Mouse (Mus musculus): ENCODE measurements around the gene Yju2.
A peak's percentile ranks its signal among the peaks of the same experiment; 100 is the strongest.
"Not testable (repeated sequence)": the region's sequence is repeated elsewhere in the genome, so short reads cannot be mapped to it uniquely, and the experiment has no call there.

Gene Yju2

DNA sequence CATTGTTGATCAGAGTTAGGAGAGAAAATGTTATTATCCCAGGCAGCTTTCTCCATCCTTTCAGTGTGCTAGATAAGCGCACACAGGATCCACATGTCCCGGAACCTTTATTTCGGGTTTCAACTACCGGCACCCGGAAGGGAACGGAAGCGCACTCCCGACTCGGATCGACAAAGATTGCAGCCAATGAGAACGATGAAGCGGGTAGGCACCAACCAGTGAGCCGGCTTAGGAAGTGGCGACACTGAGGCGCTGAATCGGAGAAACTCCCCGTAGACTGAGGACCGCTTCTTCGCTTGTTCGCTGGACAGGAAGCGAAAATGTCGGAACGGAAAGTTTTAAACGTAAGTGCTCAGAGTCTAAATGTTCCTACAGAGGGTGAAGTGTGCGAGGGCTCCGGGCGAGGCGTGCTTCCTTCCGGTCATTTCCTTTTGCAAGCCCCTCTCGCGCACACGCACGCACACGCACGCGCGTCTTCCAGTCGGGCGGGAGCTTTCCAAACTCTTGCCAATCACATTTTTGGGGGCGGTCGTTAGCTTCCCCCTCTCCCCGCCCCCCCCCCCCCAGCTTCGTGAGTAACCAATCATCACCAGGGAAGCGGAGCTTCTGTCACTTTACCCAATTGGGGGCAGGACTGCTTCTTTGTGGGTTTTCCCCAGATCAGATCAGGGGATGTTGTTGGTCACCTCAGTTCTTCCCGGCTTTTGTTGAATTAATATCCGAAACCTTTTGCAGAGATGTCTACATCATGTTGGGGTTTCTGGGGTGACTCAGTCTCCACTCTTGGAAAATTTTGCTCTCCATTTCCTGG is at the start of gene Yju2:
TSS of gene Yju2 (plus strand) at position 182 of the 811 bp plus-strand sequence.
- peak; percentile 92 to 97 for DNase-seq

DNA sequence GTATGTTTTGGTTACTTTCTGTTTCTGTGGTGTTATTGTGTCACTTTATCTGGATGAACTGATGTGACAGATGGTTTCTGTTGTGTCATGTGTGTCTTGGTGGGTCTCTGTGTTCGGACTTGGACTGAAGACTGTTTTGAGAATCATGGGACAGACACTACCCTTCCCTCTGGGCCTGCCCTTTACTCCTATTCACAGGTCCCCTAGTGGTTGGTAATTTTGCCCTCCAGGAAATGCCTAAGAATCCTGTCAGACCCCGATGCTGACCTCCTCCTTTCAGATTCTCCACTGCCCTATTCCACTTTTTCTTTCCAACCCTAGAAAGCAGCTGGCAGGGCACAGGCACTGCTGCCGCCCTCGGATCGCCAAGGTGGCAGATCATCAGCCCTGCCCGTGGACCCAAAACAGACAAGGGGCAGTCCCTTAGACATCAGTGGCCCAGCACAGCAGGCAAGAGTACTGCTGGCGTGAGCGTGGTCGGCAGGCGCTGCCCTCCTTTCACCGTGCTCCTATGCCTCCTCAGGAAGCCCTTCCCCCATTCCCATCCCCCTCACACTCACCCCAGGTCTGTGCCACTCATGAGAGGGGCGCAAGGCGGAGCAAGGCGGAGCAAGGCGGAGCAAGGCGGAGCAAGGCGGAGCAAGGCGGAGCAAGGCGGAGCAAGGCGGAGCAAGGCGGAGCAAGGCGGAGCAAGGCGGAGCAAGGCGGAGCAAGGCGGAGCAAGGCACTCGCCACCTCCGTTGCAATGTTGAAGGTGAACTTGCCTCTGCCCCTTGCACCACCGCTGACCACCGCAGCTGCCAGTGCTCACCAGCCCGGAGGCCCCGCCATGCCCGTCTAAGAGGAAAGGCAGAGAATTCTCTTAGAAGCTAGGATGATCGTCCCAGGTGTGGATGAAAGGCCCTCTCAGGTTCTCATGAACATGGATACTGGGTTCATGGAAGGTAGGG is 27.1 kb upstream of the Yju2 start:
- DNase-seq: peak; percentile 68 to 84

DNA sequence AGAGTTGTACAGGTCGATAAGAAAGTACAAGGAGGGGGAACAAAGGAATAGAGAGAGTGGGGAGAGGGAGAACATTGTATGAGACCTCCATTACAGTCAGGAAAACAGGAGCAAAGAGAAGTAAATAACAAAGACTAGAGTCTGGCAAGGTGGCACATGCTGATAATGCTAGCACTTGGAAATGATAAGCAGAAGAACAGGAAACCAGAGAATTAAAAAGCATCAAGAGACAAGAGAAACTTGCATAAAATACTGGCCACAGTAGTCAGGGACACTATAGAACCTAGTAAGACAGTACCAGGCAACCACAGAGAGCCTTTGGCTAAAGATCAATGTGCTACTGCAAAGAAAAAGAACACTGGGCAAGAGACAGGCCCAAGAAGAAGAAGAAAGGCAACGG is 26.3 kb upstream of the Yju2 start:
- no peak for DNase-seq

DNA sequence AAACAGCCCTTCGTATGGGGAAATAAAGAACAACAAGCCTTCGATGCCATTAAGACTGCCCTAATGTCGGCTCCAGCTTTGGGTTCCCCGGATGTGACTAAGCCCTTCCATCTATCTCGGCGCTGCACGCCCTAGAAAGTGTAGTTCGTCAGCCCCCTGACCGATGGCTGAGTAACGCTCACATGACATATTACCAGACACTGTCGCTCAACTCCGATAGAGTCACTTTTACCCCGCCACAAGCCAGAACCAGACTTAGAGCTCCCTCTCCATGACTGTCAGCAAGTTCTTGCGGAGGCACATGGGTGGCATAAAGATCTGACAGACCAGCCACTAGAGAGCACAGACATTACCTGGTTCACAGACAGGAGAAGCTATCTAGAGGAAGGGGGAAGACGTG is 25.7 kb upstream of the Yju2 start:
- no peak for DNase-seq

DNA sequence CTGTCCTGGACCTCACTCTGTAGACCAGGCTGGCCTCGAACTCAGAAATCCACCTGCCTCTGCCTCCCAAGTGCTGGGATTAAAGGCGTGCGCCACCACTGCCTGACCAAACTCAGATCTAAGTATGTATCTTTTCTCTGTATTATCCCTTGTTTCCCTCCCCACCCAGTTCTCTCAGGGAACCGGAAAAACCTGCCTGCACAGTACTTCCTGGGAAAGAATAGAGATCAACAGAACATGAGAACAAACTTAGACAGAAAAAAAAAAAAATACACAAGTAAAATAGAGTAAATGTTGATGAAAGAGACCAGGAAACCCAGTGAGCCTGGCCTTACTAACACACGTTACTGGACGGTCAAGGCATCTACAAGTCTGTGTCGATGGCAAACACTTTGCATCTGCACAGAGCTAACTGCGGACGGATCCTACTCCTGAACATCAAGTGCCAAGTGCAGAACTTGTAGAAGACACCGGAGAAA is 14.5 kb upstream of the Yju2 start:
- DNase-seq: not testable (repeated sequence)

DNA sequence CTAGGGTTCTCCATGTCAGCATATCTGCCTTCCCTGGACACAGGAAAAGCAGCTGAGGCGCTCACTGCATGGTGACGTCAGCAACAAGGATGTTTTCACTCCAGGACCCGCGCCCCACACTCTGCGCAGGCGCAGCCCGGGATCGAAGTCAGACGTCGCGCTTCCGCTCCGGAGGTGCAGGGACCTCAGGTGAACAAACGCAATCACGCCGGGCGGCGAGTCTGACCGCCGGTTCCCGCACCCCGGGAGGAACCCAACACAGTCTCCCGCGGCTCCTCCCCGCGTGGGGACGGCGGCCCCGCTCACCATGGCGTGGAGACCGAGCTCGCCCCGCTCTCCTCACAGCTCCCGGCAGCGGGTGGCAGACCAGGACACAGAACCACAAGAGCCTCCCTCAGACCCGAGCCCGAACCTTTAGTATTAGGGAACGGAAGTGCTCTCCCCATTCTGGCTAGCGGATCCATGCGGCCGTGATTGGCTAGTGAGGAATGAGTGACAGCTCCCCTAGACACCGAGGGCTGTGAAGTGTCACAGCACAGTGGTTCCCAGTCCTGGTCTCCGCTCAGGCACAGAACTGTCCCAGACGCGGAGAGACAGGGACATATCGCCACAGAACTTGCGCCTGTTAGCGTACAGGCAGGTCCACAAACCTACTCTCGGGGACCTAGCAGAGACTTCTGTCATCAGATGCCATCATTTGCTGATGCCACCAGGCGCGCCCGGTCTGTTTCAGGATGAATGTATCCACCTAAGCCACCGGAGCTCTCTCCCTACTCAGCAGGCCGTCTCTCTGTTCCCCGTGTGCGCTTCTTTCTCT is 13.8 kb upstream of the Yju2 start:
- DNase-seq: peak; percentile 96 to 98

DNA sequence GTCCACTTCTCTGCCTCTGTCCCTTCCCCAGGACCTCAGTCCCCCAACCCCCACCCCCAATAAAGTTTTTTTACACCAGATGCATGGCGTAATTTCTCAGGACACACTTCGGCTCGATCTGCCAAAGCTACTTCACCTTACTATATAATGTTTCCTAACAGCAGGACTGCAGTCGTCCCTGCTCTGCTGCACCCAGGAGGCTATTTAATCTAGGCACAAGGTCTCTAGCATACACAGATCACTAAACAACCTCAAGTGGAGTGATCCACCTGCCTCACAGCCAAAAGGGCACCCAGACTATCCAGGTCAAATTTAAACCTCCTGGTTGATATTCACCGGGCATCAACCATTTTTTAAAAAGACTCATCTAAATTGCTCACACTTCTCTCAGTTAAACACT is 13.2 kb upstream of the Yju2 start:
- no peak for DNase-seq

DNA sequence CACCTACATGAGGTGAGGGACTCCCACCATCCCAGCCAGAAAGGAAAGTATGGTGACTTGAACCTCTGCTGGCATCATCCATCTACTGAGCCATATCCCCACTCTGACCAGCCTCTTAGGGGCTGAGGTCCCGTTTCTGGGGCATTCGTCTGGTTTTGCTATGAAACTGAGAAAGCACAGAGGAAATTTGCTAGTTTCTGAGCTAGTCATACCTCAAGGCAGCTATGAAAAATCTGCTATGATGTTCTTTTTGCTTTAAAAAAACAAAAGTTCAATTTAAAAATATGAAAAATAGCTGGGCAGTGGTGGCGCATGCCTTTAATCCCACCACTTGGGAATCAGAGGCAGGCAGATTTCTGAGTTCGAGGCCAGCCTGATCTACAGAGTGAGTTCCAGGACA is 10.3 kb upstream of the Yju2 start:
- DNase-seq: no peak

DNA sequence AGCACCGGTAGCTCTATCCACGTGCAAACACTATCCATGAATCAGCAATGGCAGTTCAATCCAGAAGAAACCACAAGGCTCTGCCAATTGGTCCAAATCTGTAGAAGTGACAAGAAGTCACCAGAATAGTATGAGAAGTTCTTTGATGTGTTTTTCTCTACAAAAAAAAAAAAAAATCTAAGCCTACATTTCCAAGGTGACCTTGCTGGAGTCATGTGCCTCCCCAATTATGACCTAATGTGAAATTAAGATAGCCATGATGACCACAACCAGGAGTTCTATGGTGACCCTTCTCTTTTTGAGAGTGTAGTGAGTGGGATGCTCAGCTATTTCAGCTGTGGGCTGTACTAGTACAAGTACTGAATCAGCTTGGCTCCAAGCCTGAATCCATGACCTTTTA is 9.5 kb upstream of the Yju2 start, which contains the start of gene Zfp119b:
TSS of gene Zfp119b (minus strand) at position 101 of the 400 bp plus-strand sequence.
- DNase-seq: no peak

DNA sequence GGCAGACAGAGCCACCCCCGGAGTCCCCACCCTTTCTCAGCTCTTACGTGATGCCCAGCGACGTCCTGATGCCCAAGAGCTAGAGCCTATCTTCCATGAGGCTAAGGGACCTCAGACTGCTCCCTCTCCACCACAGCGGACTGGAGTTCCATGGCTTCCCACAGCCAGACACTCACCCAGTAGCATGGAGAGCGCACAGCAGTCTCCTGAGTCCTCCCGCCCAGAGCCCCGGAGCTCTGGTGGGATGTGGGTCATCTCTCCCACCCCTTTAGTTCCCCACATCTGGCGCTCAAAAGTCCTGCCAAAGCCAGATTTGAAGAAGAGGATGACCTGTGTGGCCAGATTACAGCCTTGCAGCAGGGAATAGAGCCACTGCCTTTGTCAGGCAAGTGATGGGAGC is 8.3 kb upstream of the Yju2 start:
- no peak for DNase-seq

DNA sequence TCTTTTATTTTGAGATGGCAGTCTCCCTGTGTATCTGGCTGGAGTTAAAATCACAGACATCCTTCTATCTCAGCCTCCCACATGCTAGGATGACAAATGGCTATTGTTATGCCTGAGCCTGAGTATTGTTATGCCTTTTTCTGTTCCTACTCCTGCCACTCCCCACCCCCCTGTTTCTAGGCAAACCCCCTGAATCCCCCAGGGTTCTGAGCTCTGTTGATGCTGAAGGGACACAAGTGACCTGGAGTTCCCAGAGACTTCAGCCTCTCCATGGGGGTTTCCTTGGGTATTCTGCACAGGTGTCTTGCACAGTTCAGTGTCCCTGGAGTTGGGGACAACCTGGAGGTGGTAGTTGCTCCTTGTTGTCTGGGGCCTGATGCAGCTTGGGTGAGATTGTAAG is 6.9 kb upstream of the Yju2 start:
- peak in 1 of 2 experiments; percentile 25 for DNase-seq

DNA sequence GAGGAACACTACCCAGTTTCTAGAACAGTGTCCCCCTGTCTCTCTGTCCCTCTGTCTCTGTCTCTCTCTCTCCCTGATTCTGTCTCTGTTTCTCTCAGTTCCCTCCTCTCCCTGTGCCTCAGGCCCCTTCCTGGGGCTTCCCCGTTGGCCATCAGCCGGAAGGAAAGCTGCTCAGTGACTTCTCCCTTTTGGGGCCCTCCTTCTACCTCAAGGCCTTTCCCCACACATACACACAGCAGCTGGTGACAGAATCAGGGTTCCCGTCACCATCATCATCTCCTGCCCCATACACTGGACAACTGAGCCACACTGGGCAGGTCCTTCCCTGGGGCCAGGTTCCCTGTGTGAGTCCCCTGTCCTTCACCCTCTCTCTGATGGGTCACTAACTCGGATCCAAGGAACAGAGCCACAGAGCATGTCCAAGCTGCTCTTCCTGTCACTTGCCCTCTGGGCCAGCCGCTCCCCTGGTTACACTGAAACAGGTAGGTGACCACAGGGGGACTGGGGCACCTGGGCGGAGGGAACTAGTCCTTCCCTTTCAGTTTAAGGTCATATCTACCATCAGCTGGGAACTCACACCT is 6.4 kb upstream of the Yju2 start, which contains the start of gene Ebi3:
TSS of gene Ebi3 (plus strand) at position 194 of the 581 bp plus-strand sequence.
- DNase-seq: peak in 1 of 2 experiments; percentile 23

DNA sequence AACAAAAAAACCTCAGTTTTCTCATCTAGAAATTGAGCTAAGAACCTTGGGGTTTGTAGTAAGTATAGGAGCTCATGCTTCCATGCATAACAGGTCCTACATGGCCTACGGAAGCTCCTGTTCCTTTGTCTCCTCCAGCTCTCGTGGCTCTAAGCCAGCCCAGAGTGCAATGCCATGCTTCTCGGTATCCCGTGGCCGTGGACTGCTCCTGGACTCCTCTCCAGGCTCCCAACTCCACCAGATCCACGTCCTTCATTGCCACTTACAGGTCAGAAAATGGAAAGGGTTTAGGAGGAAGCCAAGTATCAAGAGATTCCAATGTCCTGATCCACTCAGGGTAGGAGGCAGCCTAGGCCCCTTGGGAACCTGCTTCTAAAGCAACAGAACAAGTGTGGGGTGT is 5.1 kb upstream of the Yju2 start:
- no peak for DNase-seq

DNA sequence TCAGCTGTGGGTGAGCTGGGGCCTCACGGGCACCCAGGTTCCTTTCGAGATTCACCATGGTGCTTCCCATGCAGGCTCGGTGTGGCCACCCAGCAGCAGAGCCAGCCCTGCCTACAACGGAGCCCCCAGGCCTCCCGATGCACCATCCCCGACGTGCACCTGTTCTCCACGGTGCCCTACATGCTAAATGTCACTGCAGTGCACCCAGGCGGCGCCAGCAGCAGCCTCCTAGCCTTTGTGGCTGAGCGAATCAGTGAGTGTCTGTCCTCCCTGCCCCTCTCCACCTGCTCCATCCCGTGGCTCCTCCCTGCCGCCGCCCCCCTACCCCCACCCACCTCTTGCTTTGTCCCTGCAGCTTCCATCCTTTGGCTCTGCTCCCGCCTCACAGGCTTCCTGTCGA is 4.7 kb upstream of the Yju2 start:
- peak in 1 of 2 experiments; percentile 32 for DNase-seq

DNA sequence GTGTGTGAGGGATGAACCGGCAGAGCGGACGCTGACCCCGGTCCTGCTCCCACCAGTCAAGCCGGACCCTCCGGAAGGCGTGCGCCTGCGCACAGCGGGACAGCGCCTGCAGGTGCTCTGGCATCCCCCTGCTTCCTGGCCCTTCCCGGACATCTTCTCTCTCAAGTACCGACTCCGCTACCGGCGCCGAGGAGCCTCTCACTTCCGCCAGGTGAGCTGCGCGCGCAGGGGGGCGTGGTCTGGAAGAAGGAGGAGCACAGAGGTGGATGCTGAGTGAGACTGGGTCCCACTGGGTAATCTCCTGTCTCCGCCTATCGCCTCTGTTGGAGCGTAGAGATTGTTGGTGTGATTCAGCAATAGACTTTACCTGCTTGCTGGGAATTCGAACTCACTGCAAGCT is 2.8 kb upstream of the Yju2 start:
- peak; percentile 87 to 92 for DNase-seq

DNA sequence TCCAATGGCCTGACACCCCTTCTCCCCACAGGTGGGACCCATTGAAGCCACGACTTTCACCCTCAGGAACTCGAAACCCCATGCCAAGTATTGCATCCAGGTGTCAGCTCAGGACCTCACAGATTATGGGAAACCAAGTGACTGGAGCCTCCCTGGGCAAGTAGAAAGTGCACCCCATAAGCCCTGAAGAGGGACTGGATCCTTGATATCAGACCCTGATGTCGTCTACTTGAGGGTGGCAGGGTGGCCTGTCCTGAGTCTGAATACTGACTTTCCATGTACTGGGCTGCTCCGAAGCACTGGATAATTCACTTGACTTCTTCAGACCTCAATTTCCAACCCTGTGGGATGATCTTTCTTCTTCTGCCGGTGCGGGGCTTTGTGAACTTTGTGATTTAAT is 2.3 kb upstream of the Yju2 start:
- DNase-seq: no peak

DNA sequence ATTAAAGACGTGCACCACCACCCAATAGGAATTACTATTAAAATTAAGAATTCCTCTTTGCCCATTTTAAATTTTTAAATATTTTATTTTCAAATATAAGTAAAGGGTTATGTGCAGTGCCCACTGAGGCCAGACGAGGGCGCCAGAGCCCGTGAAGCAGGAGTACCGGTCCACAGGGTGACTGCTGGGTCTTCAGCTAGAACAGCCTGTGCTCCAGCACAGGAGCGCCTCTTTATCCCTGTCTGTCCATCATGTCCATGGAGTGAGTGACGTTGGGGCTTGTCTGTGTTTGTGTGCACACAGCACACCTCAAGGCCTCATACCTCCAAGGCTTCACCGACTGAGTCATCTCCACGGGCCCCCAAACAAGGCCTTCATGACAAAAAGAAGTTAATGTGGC is 1.7 kb upstream of the Yju2 start:
- DNase-seq: peak; percentile 82 to 86

DNA sequence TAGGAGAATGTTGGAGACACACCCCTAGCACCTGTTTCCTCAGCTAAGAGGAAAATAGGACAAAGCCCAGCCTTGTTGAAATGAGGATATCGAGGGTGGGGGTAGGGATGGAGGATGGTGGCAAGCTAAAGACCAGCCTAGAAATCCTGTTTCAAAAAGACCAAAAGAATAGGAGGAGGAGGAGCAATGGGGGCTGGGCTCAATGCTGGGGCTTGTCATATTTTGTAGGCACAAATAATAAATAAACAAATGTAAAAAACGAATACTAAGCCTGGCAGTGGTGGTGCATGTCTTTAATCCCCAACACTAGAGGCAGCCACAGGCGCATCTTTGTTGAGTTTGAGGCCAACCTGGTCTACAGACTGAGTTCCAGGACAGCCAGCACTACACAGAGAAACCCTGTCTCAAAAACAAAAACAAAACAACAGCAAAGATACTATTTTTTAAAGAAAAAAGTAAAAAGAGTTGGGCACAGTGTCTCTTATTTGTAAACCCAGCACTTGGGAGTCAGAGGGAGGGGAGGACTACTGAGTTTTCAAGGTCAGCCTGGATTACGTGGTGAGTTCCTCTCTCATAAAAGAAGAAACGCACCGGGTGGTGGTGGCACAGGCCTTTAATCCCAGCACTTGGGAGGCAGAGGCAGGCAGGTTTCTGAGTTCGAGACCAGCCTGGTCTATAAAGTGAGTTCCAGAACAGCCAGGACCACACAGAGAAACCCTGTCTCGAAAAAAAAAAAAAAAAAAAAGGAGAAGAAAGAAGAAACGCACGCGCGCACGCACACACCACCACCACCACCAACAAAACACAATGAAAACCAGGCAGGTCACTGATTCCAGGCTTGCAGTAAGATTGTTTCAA is 944 bp upstream of the Yju2 start:
- DNase-seq: peak in 1 of 2 experiments; percentile 32

DNA sequence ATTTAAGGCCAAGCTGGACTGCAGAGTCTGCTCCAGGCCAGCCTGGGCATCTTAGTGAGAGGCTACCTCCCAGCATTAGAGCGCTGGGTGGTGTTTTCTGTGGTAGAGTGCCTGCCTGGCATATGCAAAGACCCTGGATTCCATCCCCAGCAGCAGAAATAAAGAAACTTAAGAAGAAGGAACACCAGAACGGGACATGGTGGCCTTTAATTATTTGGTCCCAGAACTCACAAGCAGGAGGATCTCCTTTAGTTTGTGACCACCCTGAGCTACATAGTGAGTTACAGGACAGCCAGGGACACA is 364 bp upstream of the Yju2 start:
- DNase-seq: peak in 1 of 2 experiments; percentile 26

DNA sequence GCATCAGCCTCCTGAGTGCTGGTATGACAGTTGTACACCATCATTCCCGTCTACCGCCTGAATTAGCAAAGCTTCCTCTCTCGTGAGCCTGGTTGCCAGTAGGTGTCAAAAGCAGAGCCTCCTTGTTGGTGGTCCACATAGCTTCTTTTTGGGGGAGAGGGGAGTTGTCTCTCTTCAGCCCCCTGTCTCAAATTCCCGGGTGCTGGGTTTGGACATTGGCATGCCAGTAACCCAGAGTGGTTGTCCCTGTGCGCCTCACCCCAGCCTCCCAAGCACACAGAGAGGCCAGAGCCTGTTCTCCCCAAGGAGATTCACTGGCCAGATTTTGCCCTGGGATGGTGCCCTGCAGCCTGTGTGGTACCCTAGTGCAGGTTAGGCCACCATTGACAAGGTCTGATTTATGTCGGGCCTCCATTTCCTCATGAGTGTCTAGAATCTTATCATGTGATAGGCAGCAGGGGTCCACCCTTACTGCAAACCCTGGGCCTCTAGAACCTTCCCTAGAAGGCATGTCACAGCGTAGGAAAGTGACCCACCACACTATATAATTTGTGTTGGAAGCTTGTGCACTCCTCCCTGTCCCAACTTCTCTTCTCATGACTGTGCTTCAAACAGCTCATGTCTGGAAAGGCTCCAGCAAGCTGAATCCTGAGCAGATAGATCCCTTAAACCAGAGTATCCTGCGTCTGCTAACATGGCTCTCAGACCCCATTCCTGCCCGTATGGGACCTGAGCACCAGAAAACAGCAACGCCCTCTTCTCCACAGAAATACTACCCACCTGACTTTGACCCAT is 1.2 kb downstream of the Yju2 start:
- peak in 1 of 2 experiments; percentile 29 for DNase-seq

Measured in kidney, postnatal 25 days (tissue).